Mouse (Mus musculus) lung, postnatal 0 days (tissue): Measurements from ENCODE around the gene Pitpnc1.

Experiments
- CTCF ChIP-seq: IDR thresholded peaks from 2 replicates; pipeline ENCODE4 v1.5.1; 2016; ENCODE audit warnings: antibody characterized with exemption, mild to moderate bottlenecking
- EP300 ChIP-seq: IDR thresholded peaks from 2 replicates; pipeline ENCODE4 v1.6.1; 2016; ENCODE audit warnings: antibody characterized with exemption, mild to moderate bottlenecking, control low read depth

DNA sequence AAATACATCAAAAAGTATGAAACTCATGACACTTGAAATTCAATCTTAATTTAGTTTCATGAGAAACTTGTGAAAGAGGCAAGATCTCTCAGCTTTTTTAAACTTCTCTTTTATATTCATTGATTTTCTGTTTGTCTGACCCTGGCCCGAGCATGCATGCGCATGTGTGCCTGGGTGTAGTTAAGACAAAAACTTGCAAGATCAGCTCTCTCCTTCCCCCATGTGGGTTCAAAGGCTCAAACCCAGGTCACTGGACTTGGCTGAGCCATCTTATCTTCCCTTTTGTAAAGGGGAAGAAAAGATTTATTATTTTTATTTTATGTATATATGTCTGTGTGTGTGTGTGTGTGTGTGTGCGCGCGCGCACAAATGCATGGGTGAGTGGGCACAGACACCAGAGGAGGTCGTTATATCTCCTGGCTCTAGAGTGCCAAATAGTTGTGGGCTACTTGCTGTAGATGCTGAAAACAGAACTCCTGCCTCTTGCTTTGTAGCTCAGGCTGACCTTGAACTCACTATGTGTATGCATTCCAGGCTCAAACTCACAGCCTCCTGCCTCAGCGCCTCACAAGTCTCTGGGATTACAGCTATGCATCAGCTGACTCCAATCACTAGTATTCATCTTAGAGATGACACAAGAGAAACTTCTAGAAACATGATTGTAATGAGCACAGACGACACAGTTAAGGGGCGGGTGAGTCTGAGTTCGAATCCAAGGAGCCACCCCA, 64.7 kb downstream of the Pitpnc1 start:
- TF ChIP-seq CTCF, result no peak
- TF ChIP-seq EP300, result no peak
